In the genomic region with DNA sequence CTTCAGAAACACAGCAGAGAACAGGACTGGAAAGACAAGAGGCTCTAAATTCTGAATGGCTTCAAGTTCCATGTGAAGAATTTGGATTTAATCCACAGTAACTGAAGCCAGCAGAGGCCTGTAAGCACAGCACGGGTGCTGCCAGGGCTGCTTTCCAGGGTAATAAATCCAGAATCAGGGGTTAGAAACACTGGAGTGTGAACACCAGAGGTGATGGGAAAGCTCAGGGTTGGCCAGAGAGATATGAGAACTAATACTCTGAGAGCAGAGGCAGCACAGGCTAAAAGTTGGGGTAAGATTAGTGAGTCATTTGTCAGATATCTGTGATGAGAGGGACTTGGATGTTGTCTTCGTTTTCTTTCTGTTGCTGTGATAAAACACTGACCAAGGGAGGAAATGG, we compare ENCODE assay signal across 9 mouse cellular contexts.
A peak's percentile ranks its signal among the peaks of the same experiment; 100 is the strongest.
DNase-seq lines count a peak whose midpoint lies in the region; ATAC-seq and TF ChIP-seq lines count a peak whose summit lies in the region.
"Had no signal": no experiment of that assay in that cellular context is flagged by ENCODE, and none has a peak within 500 bp of the region (broad histone marks: within the 10 kb centered on the region; RNA-seq: fewer than 3 reads in every experiment).

No protein-coding gene starts in this region.

- no peak for TF ChIP-seq EP300 in stomach, postnatal 0 days (optimal IDR thresholded peaks at IDR 0.05)

- H3K36me3 ChIP-seq in stomach, embryonic 14.5 days (ENCODE audit: control insufficient read depth, insufficient read depth, low read length): no peaks in the 10 kb centered on the region
- H3K36me3 ChIP-seq in stomach, postnatal 0 days (ENCODE audit: control insufficient read depth, insufficient read depth, low read length): no peaks in the 10 kb centered on the region
- H3K36me3 ChIP-seq in heart, embryonic 16.5 days (ENCODE audit: control insufficient read depth, insufficient read depth): no peaks in the 10 kb centered on the region
- no peaks in the 10 kb centered on the region for H3K36me3 ChIP-seq in limb, embryonic 10.5 days
- H3K36me3 ChIP-seq: midbrain, embryonic 10.5 days had no signal

- H3K27ac ChIP-seq in stomach, embryonic 14.5 days (ENCODE audit: low read length): peak overlapping the region; percentile 22; the same call in 1 of the 2 replicates
- H3K27ac ChIP-seq in stomach, postnatal 0 days (replicated peaks): no peak overlapping the region
- no peak overlapping the region for H3K27ac ChIP-seq in heart, embryonic 16.5 days (ENCODE audit: low read length)
- H3K27ac ChIP-seq in limb, embryonic 10.5 days: peak overlapping the region; percentile 59
- H3K27ac ChIP-seq: midbrain, embryonic 10.5 days had no signal

- H3K9me3 ChIP-seq in stomach, embryonic 14.5 days (ENCODE audit: control insufficient read depth, low read depth, low read length): no peaks in the 10 kb centered on the region
- H3K9me3 ChIP-seq in stomach, postnatal 0 days (ENCODE audit: control insufficient read depth, low read length): no peaks in the 10 kb centered on the region
- H3K9me3 ChIP-seq in heart, embryonic 16.5 days (replicated peaks; ENCODE audit: control insufficient read depth, low read length): no peaks in the 10 kb centered on the region
- H3K9me3 ChIP-seq in limb, embryonic 10.5 days (replicated peaks): no peaks in the 10 kb centered on the region
- H3K9me3 ChIP-seq: midbrain, embryonic 10.5 days had no signal

- 25% methylated on average over 2 of the region's 2 CpGs for WGBS in stomach, embryonic 14.5 days
- WGBS in stomach, postnatal 0 days: 35% methylated on average over 2 of the region's 2 CpGs
- WGBS in heart, embryonic 16.5 days: 40% methylated on average over 2 of the region's 2 CpGs
- 27% methylated on average over 2 of the region's 2 CpGs for WGBS in limb, embryonic 10.5 days

- H3K4me3 ChIP-seq in stomach, embryonic 14.5 days (ENCODE audit: low read depth, low read length): no peak overlapping the region
- no peak overlapping the region for H3K4me3 ChIP-seq in stomach, postnatal 0 days (ENCODE audit: low read depth, low read length)
- no peak overlapping the region for H3K4me3 ChIP-seq in heart, embryonic 16.5 days (ENCODE audit: low read length)
- no peak overlapping the region for H3K4me3 ChIP-seq in limb, embryonic 10.5 days
- H3K4me3 ChIP-seq: midbrain, embryonic 10.5 days had no signal

- no peak overlapping the region for H3K4me2 ChIP-seq in stomach, embryonic 14.5 days (replicated peaks; ENCODE audit: low read depth, low read length)
- H3K4me2 ChIP-seq in stomach, postnatal 0 days (replicated peaks; ENCODE audit: low read depth): no peak overlapping the region
- H3K4me2 ChIP-seq in heart, embryonic 16.5 days (ENCODE audit: low read depth, low read length): no peak overlapping the region

- no peak for TF ChIP-seq CTCF in stomach, postnatal 0 days (IDR thresholded peaks at IDR 0.05; ENCODE audit: low read depth)

- no peak for DNase-seq in stomach, postnatal 0 days (ENCODE audit: low spot score)
- DNase-seq in limb, embryonic 10.5 days (ENCODE audit: low spot score): no peak
- peak; percentile 20 for DNase-seq in yolk sac, embryonic 10.5 days (ENCODE audit: low spot score)
- DNase-seq in right cerebral cortex, postnatal 14 days: no peak
- DNase-seq: layer of hippocampus, postnatal 36 days had no signal

- peaks cover 5% of the 10 kb centered on the region; the same call in 1 of the 2 replicates for H3K4me1 ChIP-seq in stomach, embryonic 14.5 days (ENCODE audit: control insufficient read depth, insufficient read depth, low read length)
- no peaks in the 10 kb centered on the region for H3K4me1 ChIP-seq in stomach, postnatal 0 days (replicated peaks; ENCODE audit: control insufficient read depth, insufficient read depth)
- peaks cover 3% of the 10 kb centered on the region; the same call in 1 of the 2 replicates for H3K4me1 ChIP-seq in heart, embryonic 16.5 days (ENCODE audit: control insufficient read depth, insufficient read depth, low read length)
- peaks cover 29% of the 10 kb centered on the region for H3K4me1 ChIP-seq in limb, embryonic 10.5 days

- peak; percentile 42; the same call in 1 of the 2 replicates for ATAC-seq in stomach, embryonic 14.5 days (ENCODE audit: insufficient number of reproducible peaks, insufficient read depth, low FRiP score, low read depth)
- ATAC-seq in stomach, postnatal 0 days (ENCODE audit: low FRiP score, low TSS enrichment): no peak
- peak; percentile 60; the same call in 1 of the 2 replicates for ATAC-seq in heart, embryonic 16.5 days (replicated peaks; ENCODE audit: extremely low read depth, insufficient read depth, low FRiP score)
- ATAC-seq in activated CD4-positive, CD25-positive, alpha-beta regulatory T cell, adult 4 months: no peak

- H3K9ac ChIP-seq in stomach, embryonic 14.5 days (replicated peaks; ENCODE audit: low read depth, low read length): no peak overlapping the region
- H3K9ac ChIP-seq in stomach, postnatal 0 days (ENCODE audit: low read length): no peak overlapping the region
- no peak overlapping the region for H3K9ac ChIP-seq in heart, embryonic 16.5 days (ENCODE audit: low read length)

- no peaks in the 10 kb centered on the region for H3K27me3 ChIP-seq in stomach, embryonic 14.5 days (ENCODE audit: control insufficient read depth, insufficient read depth, low read length)
- no peaks in the 10 kb centered on the region for H3K27me3 ChIP-seq in stomach, postnatal 0 days (ENCODE audit: control insufficient read depth, insufficient read depth, low read length)
- H3K27me3 ChIP-seq in heart, embryonic 16.5 days (ENCODE audit: control insufficient read depth, insufficient read depth, low read length): no peaks in the 10 kb centered on the region
- H3K27me3 ChIP-seq in limb, embryonic 10.5 days (ENCODE audit: low read depth, poor library complexity, severe bottlenecking): no peaks in the 10 kb centered on the region

Comparison
In these comparisons a context has a peak if more than half of its experiments do, and no peak if none do; other contexts are left out.
1. ATAC-seq: peak in stomach, embryonic 14.5 days (single experiment) and heart, embryonic 16.5 days (single experiment); none in stomach, postnatal 0 days (single experiment) and activated CD4-positive, CD25-positive, alpha-beta regulatory T cell, adult 4 months (single experiment).
2. H3K27ac ChIP-seq: peak in stomach, embryonic 14.5 days (single experiment) and limb, embryonic 10.5 days (single experiment); none in stomach, postnatal 0 days (single experiment) and heart, embryonic 16.5 days (single experiment).